Mouse (Mus musculus) stomach, postnatal 0 days (tissue): Measurements from ENCODE around the gene Ctu2.

ENCODE experiments used
- CTCF ChIP-seq: IDR thresholded peaks from 2 replicates; pipeline ENCODE4 v1.5.1; 2016; ENCODE audit warnings: antibody characterized with exemption, low read depth, mild to moderate bottlenecking, moderate library complexity
- EP300 ChIP-seq: optimal IDR thresholded peaks from 2 replicates; pipeline ENCODE3; 2016; ENCODE audit warnings: antibody characterized with exemption

- TF ChIP-seq CTCF (no peak), EP300 (no peak)
Observed at GRCm38 (mm10) chr8:122515699-122516098, 39.8 kb downstream of the Ctu2 start.
